20 mouse cellular contexts compared by ENCODE assay signal in the genomic region with DNA sequence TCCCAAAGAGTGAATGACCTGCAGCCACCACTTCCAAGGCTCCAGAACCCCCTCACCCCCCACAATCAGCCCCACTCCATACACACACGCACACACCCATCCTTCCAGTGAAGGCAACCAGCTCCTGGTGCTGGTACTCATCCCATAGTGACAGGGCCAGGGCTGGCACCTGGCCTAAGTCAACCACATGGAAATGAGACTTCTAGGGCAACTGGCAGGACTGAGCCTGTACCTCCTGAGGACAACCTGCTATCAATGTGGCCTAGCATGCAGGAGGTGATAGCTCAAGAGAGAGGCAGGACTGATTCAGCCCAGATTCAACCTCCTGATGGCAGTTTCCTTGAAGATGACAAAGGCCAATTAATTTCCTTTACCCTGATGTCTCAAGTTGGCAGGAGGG. TPM values are rescaled to one million over a fixed set of nuclear protein-coding genes. Genes with fewer than 3 reads are reported as not detected.
A peak's percentile ranks its signal among the peaks of the same experiment; 100 is the strongest.
DNase-seq lines count a peak whose midpoint lies in the region; ATAC-seq and TF ChIP-seq lines count a peak whose summit lies in the region.
"Had no signal": no experiment of that assay in that cellular context is flagged by ENCODE, and none has a peak within 500 bp of the region (broad histone marks: within the 10 kb centered on the region; RNA-seq: fewer than 3 reads in every experiment).

No protein-coding gene starts in this region.

- no peaks in the 10 kb centered on the region for H3K36me3 ChIP-seq in liver, adult 2 months (ENCODE audit: control insufficient read depth, insufficient read depth, low read length)
- peaks cover 9% of the 10 kb centered on the region for H3K36me3 ChIP-seq in neural tube, embryonic 15.5 days
- H3K36me3 ChIP-seq: forebrain, embryonic 15.5 days had no signal

- WGBS in liver, adult 2 months: 26% methylated on average over 1 of the region's 1 CpGs
- 89% methylated on average over 1 of the region's 1 CpGs for WGBS in neural tube, embryonic 15.5 days

- ATAC-seq in neural tube, embryonic 15.5 days (ENCODE audit: low FRiP score): no peak
- ATAC-seq: forebrain, embryonic 13.5 days; forebrain, embryonic 15.5 days; forebrain, postnatal 0 days had no signal

- H3K9ac ChIP-seq in liver, adult 2 months (ENCODE audit: low read depth, low read length): no peak overlapping the region
- no peak overlapping the region for H3K9ac ChIP-seq in neural tube, embryonic 15.5 days (replicated peaks)
- H3K9ac ChIP-seq: embryonic facial prominence, embryonic 13.5 days; embryonic facial prominence, embryonic 15.5 days; forebrain, embryonic 13.5 days; forebrain, embryonic 15.5 days; forebrain, postnatal 0 days had no signal

- peak; percentile 4 for DNase-seq in gastrocnemius, postnatal 25 days
- DNase-seq in gastrocnemius, adult 18-20 months (ENCODE audit: low spot score): no peak
- peak; percentile 65 for DNase-seq in liver, adult 2 months (ENCODE audit: extremely low read depth, low read depth, low spot score)
- no peak for DNase-seq in liver
- DNase-seq: adrenal gland, adult 2 months; adrenal gland, postnatal 25 days; cerebellum, adult 11 months; cerebellum, adult 18-20 months; cerebellum, adult 8-10 months; cerebellum, postnatal 25 days; embryo, embryonic 11 days; forebrain, postnatal 0 days had no signal

- H3K79me2 ChIP-seq in liver, adult 2 months (ENCODE audit: control insufficient read depth, insufficient read depth, low read length): no peaks in the 10 kb centered on the region

- TF ChIP-seq POLR2A in liver, adult 2 months (IDR thresholded peaks at IDR 0.05; ENCODE audit: extremely low read depth, insufficient read depth, low read length): no peak
- TF ChIP-seq POLR2A in embryonic fibroblast, embryonic 13.5 days (IDR thresholded peaks at IDR 0.05; ENCODE audit: low read depth, low read length): peak; percentile 23; the same call in 1 of the 2 replicates

- peaks cover under 1% of the 10 kb centered on the region; the same call in 1 of the 2 replicates for H3K4me1 ChIP-seq in liver, adult 2 months (ENCODE audit: control insufficient read depth, insufficient read depth, low read length)
- H3K4me1 ChIP-seq in embryonic fibroblast, embryonic 13.5 days (ENCODE audit: control insufficient read depth, insufficient read depth, low read length): no peaks in the 10 kb centered on the region
- peaks cover 21% of the 10 kb centered on the region for H3K4me1 ChIP-seq in neural tube, embryonic 15.5 days

- H3K27me3 ChIP-seq in liver, adult 2 months (ENCODE audit: control insufficient read depth, insufficient read depth, low read length): no peaks in the 10 kb centered on the region
- H3K27me3 ChIP-seq in neural tube, embryonic 15.5 days (replicated peaks): peaks cover 10% of the 10 kb centered on the region; the same call in 1 of the 2 replicates
- H3K27me3 ChIP-seq: embryonic facial prominence, embryonic 13.5 days; embryonic facial prominence, embryonic 15.5 days; forebrain, embryonic 13.5 days; forebrain, embryonic 15.5 days had no signal

- H3K4me2 ChIP-seq in neural tube, embryonic 15.5 days: no peak overlapping the region
- H3K4me2 ChIP-seq: embryonic facial prominence, embryonic 13.5 days; embryonic facial prominence, embryonic 15.5 days; forebrain, embryonic 13.5 days; forebrain, embryonic 15.5 days had no signal

- no peaks in the 10 kb centered on the region for H3K9me3 ChIP-seq in neural tube, embryonic 15.5 days (replicated peaks)
- H3K9me3 ChIP-seq: embryonic facial prominence, embryonic 15.5 days; forebrain, embryonic 13.5 days; forebrain, embryonic 15.5 days had no signal

- H3K4me3 ChIP-seq in liver, adult 2 months (ENCODE audit: insufficient read depth, low read depth, low read length): no peak overlapping the region
- H3K4me3 ChIP-seq in embryonic fibroblast, embryonic 13.5 days (ENCODE audit: insufficient read depth, low read length): no peak overlapping the region
- H3K4me3 ChIP-seq in neural tube, embryonic 15.5 days (replicated peaks): no peak overlapping the region
- H3K4me3 ChIP-seq: embryonic facial prominence, embryonic 13.5 days; embryonic facial prominence, embryonic 15.5 days; forebrain, embryonic 13.5 days; forebrain, embryonic 15.5 days had no signal

- no peak overlapping the region for H3K27ac ChIP-seq in liver, adult 2 months (replicated peaks; ENCODE audit: insufficient read depth, low read depth, low read length)
- no peak overlapping the region for H3K27ac ChIP-seq in embryonic fibroblast, embryonic 13.5 days (ENCODE audit: insufficient read depth, low read length)
- no peak overlapping the region for H3K27ac ChIP-seq in neural tube, embryonic 15.5 days (replicated peaks)
- H3K27ac ChIP-seq: embryonic facial prominence, embryonic 13.5 days; embryonic facial prominence, embryonic 15.5 days; forebrain, embryonic 13.5 days; forebrain, embryonic 15.5 days had no signal

- TF ChIP-seq CTCF in liver, adult 2 months (IDR thresholded peaks at IDR 0.05; ENCODE audit: low read depth, low read length): no peak
- no peak for TF ChIP-seq CTCF in embryonic fibroblast, embryonic 13.5 days (IDR thresholded peaks at IDR 0.05; ENCODE audit: borderline replicate concordance, insufficient read depth, low read length)

RNA-seq across cellular contexts. Expression of a gene that starts 5.9 kb away (rescaled TPM):
- 1 to 10 TPM; 2.0 to 2.7 TPM for total RNA-seq in gastrocnemius, postnatal 25 days (2021)
- 1 to 10 TPM; 1.7 to 2.1 TPM for total RNA-seq in gastrocnemius, adult 18-20 months (2021)
- 1.8 and 2.3 TPM in 2 replicates for total RNA-seq in liver, adult 2 months (2014; rRNA removed)
- polyA plus RNA-seq in liver, adult 2 months (2012; rRNA removed): 5.2 and 8.7 TPM in 2 replicates
- 7.4 and 11.4 TPM in 2 replicates for polyA plus RNA-seq in embryonic fibroblast, embryonic 13.5 days (2011; ENCODE audit: insufficient read length, low read depth, missing spikeins)
- polyA plus RNA-seq in neural tube, embryonic 15.5 days (2015; fragmentation: Nextera tagmentation; extraction: Ambion mirVana): 1.8 and 3.1 TPM in 2 replicates

RNA-seq across cellular contexts. Expression of a gene that starts 16.6 kb away (rescaled TPM):
- 100 to 1,000 TPM; 315 to 350 TPM for total RNA-seq in gastrocnemius, postnatal 25 days (2021)
- total RNA-seq in gastrocnemius, adult 18-20 months (2021): 100 to 1,000 TPM; 232 to 265 TPM
- 13.6 and 24.8 TPM in 2 replicates for total RNA-seq in liver, adult 2 months (2014; rRNA removed)
- 60.0 and 76.4 TPM in 2 replicates for polyA plus RNA-seq in liver, adult 2 months (2012; rRNA removed)
- 75.4 and 114 TPM in 2 replicates for polyA plus RNA-seq in embryonic fibroblast, embryonic 13.5 days (2011; ENCODE audit: insufficient read length, low read depth, missing spikeins)
- polyA plus RNA-seq in neural tube, embryonic 15.5 days (2015; fragmentation: Nextera tagmentation; extraction: Ambion mirVana): 10.0 and 14.9 TPM in 2 replicates

RNA-seq across cellular contexts. Expression of a gene that starts 17.9 kb away (rescaled TPM):
- not detected for total RNA-seq in gastrocnemius, postnatal 25 days (2021)
- total RNA-seq in gastrocnemius, adult 18-20 months (2021): not detected
- 0.09 TPM in 1 of 2 replicates, not detected in the other for total RNA-seq in liver, adult 2 months (2014; rRNA removed)
- 0.02 TPM in 1 of 2 replicates, not detected in the other for polyA plus RNA-seq in liver, adult 2 months (2012; rRNA removed)
- not detected in 2 replicates for polyA plus RNA-seq in embryonic fibroblast, embryonic 13.5 days (2011; ENCODE audit: insufficient read length, low read depth, missing spikeins)
- 7.5 and 8.2 TPM in 2 replicates for polyA plus RNA-seq in neural tube, embryonic 15.5 days (2015; fragmentation: Nextera tagmentation; extraction: Ambion mirVana)
- total RNA-seq: adrenal gland, adult 2 months; MEL had no signal
- polyA plus RNA-seq: C2C12 had no signal

RNA-seq across cellular contexts. Expression of a gene that starts 19.4 kb away (rescaled TPM):
- 1 to 10 TPM; 2.9 TPM for total RNA-seq in gastrocnemius, postnatal 25 days (2021)
- 1 to 10 TPM; 2.2 to 2.6 TPM for total RNA-seq in gastrocnemius, adult 18-20 months (2021)
- total RNA-seq in liver, adult 2 months (2014; rRNA removed): 2.4 and 3.2 TPM in 2 replicates
- polyA plus RNA-seq in liver, adult 2 months (2012; rRNA removed): 4.3 and 5.0 TPM in 2 replicates
- polyA plus RNA-seq in embryonic fibroblast, embryonic 13.5 days (2011; ENCODE audit: insufficient read length, low read depth, missing spikeins): 4.8 and 7.1 TPM in 2 replicates
- 15.5 and 17.0 TPM in 2 replicates for polyA plus RNA-seq in neural tube, embryonic 15.5 days (2015; fragmentation: Nextera tagmentation; extraction: Ambion mirVana)

RNA-seq across cellular contexts. Expression of a gene that starts 24.3 kb away (rescaled TPM):
- total RNA-seq in gastrocnemius, postnatal 25 days (2021): 10 to 100 TPM; 22.4 to 22.7 TPM
- 10 to 100 TPM; 33.8 to 39.1 TPM for total RNA-seq in gastrocnemius, adult 18-20 months (2021)
- 4.5 and 6.7 TPM in 2 replicates for total RNA-seq in liver, adult 2 months (2014; rRNA removed)
- polyA plus RNA-seq in liver, adult 2 months (2012; rRNA removed): 29.4 and 35.7 TPM in 2 replicates
- 39.0 and 47.0 TPM in 2 replicates for polyA plus RNA-seq in embryonic fibroblast, embryonic 13.5 days (2011; ENCODE audit: insufficient read length, low read depth, missing spikeins)
- polyA plus RNA-seq in neural tube, embryonic 15.5 days (2015; fragmentation: Nextera tagmentation; extraction: Ambion mirVana): 30.3 and 35.8 TPM in 2 replicates

Comparison
In these comparisons a context has a peak if more than half of its experiments do, and no peak if none do; other contexts are left out.
1. DNase-seq: peak in gastrocnemius, postnatal 25 days (single experiment) and liver, adult 2 months (single experiment); none in gastrocnemius, adult 18-20 months (single experiment) and liver (single experiment).